Comparison of ENCODE assay signal across 8 mouse cellular contexts in the genomic region with DNA sequence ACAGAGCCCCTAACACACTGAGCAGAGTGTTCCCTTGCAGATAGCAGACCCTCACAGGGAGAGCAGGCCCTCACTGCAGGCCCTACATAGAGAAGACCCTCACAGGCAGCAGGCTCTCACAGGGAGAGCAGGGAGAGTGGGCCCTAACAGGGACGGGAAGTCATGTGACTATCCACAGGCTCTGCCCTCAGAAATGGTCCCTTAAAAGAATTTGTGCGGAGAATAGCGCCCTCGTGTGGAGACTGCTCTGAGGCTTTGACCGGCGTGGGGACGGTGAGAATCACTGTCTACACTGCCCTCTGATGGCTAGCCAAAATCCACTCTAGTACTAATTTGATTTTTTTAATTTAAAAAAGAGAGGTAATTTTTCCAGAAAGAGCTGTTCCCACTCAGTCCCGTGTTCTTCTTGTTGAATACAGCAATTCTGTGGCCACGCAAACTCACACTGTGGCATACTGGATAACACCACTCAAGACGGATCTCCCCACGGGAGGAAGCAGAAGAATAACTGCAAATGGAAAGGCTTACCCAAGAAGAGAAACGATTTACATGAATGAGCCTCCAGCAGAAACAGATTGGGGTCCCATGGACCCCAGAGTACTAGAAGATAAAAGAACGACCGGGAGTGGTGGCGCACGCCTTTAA. TPM values are rescaled to one million over a fixed set of nuclear protein-coding genes. Genes with fewer than 3 reads are reported as not detected.
DNase-seq lines count a peak whose midpoint lies in the region; ATAC-seq lines count a peak whose summit lies in the region.

No protein-coding gene starts in this region.

- no peaks in the 10 kb centered on the region for H3K36me3 ChIP-seq in intestine, embryonic 14.5 days (ENCODE audit: control insufficient read depth, insufficient read depth, low read length)

- intact Hi-C loops in left cerebral cortex, postnatal 10 days (cut with DNase I) = loop anchor here (10.0 kb wide), 1 partner anchor 634 kb away; no protein-coding TSS in a partner anchor

- no peak overlapping the region for H3K4me2 ChIP-seq in intestine, embryonic 14.5 days (ENCODE audit: low read length)

- no peak overlapping the region for H3K4me3 ChIP-seq in intestine, embryonic 14.5 days (ENCODE audit: low read depth, low read length)

- no peak overlapping the region for H3K27ac ChIP-seq in intestine, embryonic 14.5 days (ENCODE audit: low read depth)

- DNase-seq in embryo, embryonic 10 days (ENCODE audit: low spot score) = peak; percentile 95
- DNase-seq in gastrocnemius, postnatal 25 days = peak; percentile 54
- peak; percentile 97 for DNase-seq in intestine, embryonic 14.5 days (ENCODE audit: low spot score)
- DNase-seq in left cerebral cortex, postnatal 10 days (ENCODE audit: extremely low spot score in 1 of 2, low spot score in 2 of 2) = peak; percentile 85 to 91
- DNase-seq in mesoderm, embryonic 11.5 days (ENCODE audit: low read depth, low spot score) = peak; percentile 92
- DNase-seq in right cerebral cortex, postnatal 25 days = peak; percentile 79
- DNase-seq in urinary bladder, postnatal 36 days (ENCODE audit: low spot score in 2 of 2) = peak; percentile 53 to 69

- peak; percentile 83 for ATAC-seq in activated CD4-positive, CD25-positive, alpha-beta regulatory T cell, adult 4 months
- ATAC-seq in intestine, embryonic 14.5 days (replicated peaks; ENCODE audit: low FRiP score, low TSS enrichment, low read depth) = peak; percentile 77

- H3K4me1 ChIP-seq in intestine, embryonic 14.5 days (replicated peaks; ENCODE audit: control insufficient read depth, insufficient read depth, low read length) = peaks cover 22% of the 10 kb centered on the region

- no peaks in the 10 kb centered on the region for H3K27me3 ChIP-seq in intestine, embryonic 14.5 days (replicated peaks; ENCODE audit: control insufficient read depth, insufficient read depth, low read length)

- no peak overlapping the region for H3K9ac ChIP-seq in intestine, embryonic 14.5 days (ENCODE audit: low read length)

- WGBS in intestine, embryonic 14.5 days = 40% methylated on average over 16 of the region's 16 CpGs

- no peaks in the 10 kb centered on the region for H3K9me3 ChIP-seq in intestine, embryonic 14.5 days (ENCODE audit: control insufficient read depth, low read length)

RNA-seq across cellular contexts. Expression of a gene that starts 14.2 kb away (rescaled TPM):
- polyA plus RNA-seq in activated CD4-positive, CD25-positive, alpha-beta regulatory T cell, adult 4 months (2017; shearing (Covaris generic)) = 10 to 100 TPM in 1 of 2 experiments, 1 to 10 TPM in 1; 9.9 to 13.1 TPM
- total RNA-seq in gastrocnemius, postnatal 25 days (2021) = 1 to 10 TPM; 4.9 to 5.8 TPM
- 20.4 and 21.0 TPM in 2 replicates for polyA plus RNA-seq in intestine, embryonic 14.5 days (2014; fragmentation: Nextera tagmentation; extraction: Ambion mirVana)
- 10 to 100 TPM; 35.0 to 37.0 TPM for total RNA-seq in left cerebral cortex, postnatal 10 days (2021)

RNA-seq across cellular contexts. Expression of a gene that starts 14.9 kb away (rescaled TPM):
- polyA plus RNA-seq in activated CD4-positive, CD25-positive, alpha-beta regulatory T cell, adult 4 months (2017; shearing (Covaris generic)) = under 1 TPM in 1 of 2 experiments, not detected in 1; 0.09 TPM
- not detected for total RNA-seq in gastrocnemius, postnatal 25 days (2021)
- polyA plus RNA-seq in intestine, embryonic 14.5 days (2014; fragmentation: Nextera tagmentation; extraction: Ambion mirVana) = 0.03 and 0.04 TPM in 2 replicates
- total RNA-seq in left cerebral cortex, postnatal 10 days (2021) = under 1 TPM; 0.10 to 0.13 TPM

Comparison
In these comparisons a context has a peak if more than half of its experiments do, and no peak if none do; other contexts are left out.
1. RNA of a gene that starts 14.2 kb away (total RNA-seq): 35.0 to 37.0 TPM in left cerebral cortex, postnatal 10 days; 4.9 to 5.8 TPM in gastrocnemius, postnatal 25 days; every median in the first group is over 4 times any median in the second.
2. Peak in every context shown above with its lines, with median percentiles within 50 percentile points of each other: DNase-seq.